8 mouse cellular contexts compared by ENCODE assay signal in genomic region chr12:112588426-112589256, GRCm38 (mm10). TPM values are rescaled to one million over a fixed set of nuclear protein-coding genes. Genes with fewer than 3 reads are reported as not detected.
A peak's percentile ranks its signal among the peaks of the same experiment; 100 is the strongest.
DNase-seq lines count a peak whose midpoint lies in the region; ATAC-seq and TF ChIP-seq lines count a peak whose summit lies in the region.

Gene Inf2, plus strand, starts transcription at chr12:112588784.

- H3K27me3 ChIP-seq in hindbrain, postnatal 0 days (ENCODE audit: insufficient read depth, low read length): peaks cover 9% of the 10 kb centered on the region; the same call in 1 of the 2 replicates

- H3K36me3 ChIP-seq in hindbrain, postnatal 0 days (ENCODE audit: insufficient read depth, low read length): no peaks in the 10 kb centered on the region

- 3% methylated on average over 43 of the region's 60 CpGs for WGBS in hindbrain, postnatal 0 days

- no peak within 1 kb of the TSS for H3K27ac ChIP-seq in hindbrain, postnatal 0 days

- peak within 1 kb of the TSS; percentile 43 for H3K4me3 ChIP-seq in hindbrain, postnatal 0 days (ENCODE audit: low read length)

- ATAC-seq in hindbrain, postnatal 0 days: peak; percentile 62

- H3K4me2 ChIP-seq in hindbrain, postnatal 0 days (ENCODE audit: low read depth, low read length): peak within 1 kb of the TSS; percentile 81

- no peak for TF ChIP-seq CTCF in hindbrain, postnatal 0 days (IDR thresholded peaks at IDR 0.05; ENCODE audit: low read depth)

- H3K4me1 ChIP-seq in hindbrain, postnatal 0 days (ENCODE audit: insufficient read depth, low read length): 0 out of 2 replicates have a peak, but pooled peaks cover 4% of the 10 kb centered on the region

- peak; percentile 78 for DNase-seq in T-cell, adult 2 months (ENCODE audit: low spot score)
- peak; percentile 82 for DNase-seq in embryo, embryonic 10 days (ENCODE audit: low spot score)
- peak; percentile 76 for DNase-seq in gastrocnemius, postnatal 10 days
- DNase-seq in hindbrain, postnatal 0 days (ENCODE audit: low spot score): peak; percentile 46
- peak; percentile 86 to 90 for DNase-seq in left cerebral cortex, adult 18-20 months (ENCODE audit: low spot score in 2 of 2)
- DNase-seq in lung, postnatal 36 days: peak; percentile 91
- DNase-seq in retina, postnatal 1 day: peak; percentile 77
- peak; percentile 79 to 82 for DNase-seq in urinary bladder, adult 18-20 months (ENCODE audit: low spot score in 2 of 2)

- H3K9ac ChIP-seq in hindbrain, postnatal 0 days (replicated peaks; ENCODE audit: low read length): peak within 1 kb of the TSS; percentile 40; the same call in 1 of the 2 replicates

- H3K9me3 ChIP-seq in hindbrain, postnatal 0 days (ENCODE audit: low read length): no peaks in the 10 kb centered on the region

RNA-seq across cellular contexts. Expression of gene Inf2, which starts in this region (rescaled TPM):
- 10 to 100 TPM; 16.8 to 22.5 TPM for total RNA-seq in gastrocnemius, postnatal 10 days (2021)
- total RNA-seq in hindbrain, postnatal 0 days (2014; rRNA removed): 5.9 and 6.3 TPM in 2 replicates
- 0.96 and 1.4 TPM in 2 replicates for polyA plus RNA-seq in hindbrain, postnatal 0 days (2015; fragmentation: Nextera tagmentation; extraction: Ambion mirVana)
- total RNA-seq in left cerebral cortex, adult 18-20 months (2021): 100 to 1,000 TPM; 127 to 138 TPM

Comparison
In these comparisons a context has a peak if more than half of its experiments do, and no peak if none do; other contexts are left out.
1. RNA of gene Inf2 (total RNA-seq): 127 to 138 TPM in left cerebral cortex, adult 18-20 months; 16.8 to 22.5 TPM in gastrocnemius, postnatal 10 days and 5.9 to 6.3 TPM in hindbrain, postnatal 0 days; every median in the first group is over 4 times any median in the second.
2. Peak in every context shown above with its lines, with median percentiles within 50 percentile points of each other: DNase-seq.